Mouse (Mus musculus) 3T3-L1 (cell line): ENCODE measurements at regions not wholly inside any gene's neighbourhood (a gene's known extent, or its start where the extent isn't known, plus 50 kb on each side); places are given as distances from the start of the nearest gene placed in this dataset.

Source experiments
- DNase-seq: peaks from one replicate; pipeline ENCODE4 v3.0.0-alpha.2; 2015; ENCODE audit warnings: low read depth, low spot score

DNA sequence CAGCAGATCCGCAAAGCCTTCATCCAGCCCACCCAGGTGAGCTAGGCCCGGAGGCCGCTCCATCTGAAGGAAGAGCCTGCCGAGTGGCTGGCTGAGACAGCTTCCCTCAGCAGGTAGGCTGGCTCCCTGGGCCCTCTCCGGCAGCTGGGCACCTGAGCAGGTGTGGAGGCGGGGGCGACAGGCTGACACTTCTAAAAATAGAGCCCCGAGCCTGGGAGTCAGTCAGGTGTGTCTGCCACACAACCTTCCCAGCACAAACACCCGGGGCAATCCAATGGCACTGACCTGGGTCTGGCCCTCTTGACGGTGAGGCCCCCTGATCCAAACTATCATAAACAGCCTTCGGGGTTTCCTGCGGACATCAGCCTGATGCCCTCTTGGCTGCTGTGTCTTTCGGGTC, 58.5 kb downstream of the Zfp36l2 start:
- no peak for DNase-seq

DNA sequence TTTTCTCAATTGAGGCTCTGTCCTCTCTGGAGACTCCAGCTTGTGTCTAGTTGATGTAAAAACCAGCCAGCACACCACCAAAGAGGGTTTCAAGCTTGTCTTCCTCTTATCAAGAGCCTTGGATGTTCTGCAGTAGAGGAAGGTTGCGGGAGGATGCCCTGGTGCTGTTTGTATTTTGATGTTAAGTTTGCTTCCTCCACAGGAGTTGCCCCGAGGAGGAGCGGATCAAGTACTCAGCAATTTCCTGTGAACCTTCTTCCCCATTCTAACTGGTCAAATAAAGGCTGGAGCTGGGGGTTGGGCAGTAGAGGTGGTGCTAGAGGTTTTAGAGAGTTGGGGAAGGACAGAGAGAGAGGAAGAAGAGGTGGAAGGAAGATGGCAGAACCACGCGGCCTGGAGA, 59.5 kb downstream of the Zfp36l2 start:
- no peak for DNase-seq

GRCm38 (mm10) chr17:84126168-84126567, 61.6 kb downstream of the Zfp36l2 start:
- DNase-seq = no peak

- no peak for DNase-seq
Observed at GRCm38 (mm10) chr17:84123161-84123560, 64.6 kb downstream of the Zfp36l2 start.

GRCm38 (mm10) chr17:84122486-84123131, 65.1 kb downstream of the Zfp36l2 start:
- no peak for DNase-seq

- no peak for DNase-seq
Observed at GRCm38 (mm10) chr17:84121291-84121690, 66.5 kb downstream of the Zfp36l2 start.

DNA sequence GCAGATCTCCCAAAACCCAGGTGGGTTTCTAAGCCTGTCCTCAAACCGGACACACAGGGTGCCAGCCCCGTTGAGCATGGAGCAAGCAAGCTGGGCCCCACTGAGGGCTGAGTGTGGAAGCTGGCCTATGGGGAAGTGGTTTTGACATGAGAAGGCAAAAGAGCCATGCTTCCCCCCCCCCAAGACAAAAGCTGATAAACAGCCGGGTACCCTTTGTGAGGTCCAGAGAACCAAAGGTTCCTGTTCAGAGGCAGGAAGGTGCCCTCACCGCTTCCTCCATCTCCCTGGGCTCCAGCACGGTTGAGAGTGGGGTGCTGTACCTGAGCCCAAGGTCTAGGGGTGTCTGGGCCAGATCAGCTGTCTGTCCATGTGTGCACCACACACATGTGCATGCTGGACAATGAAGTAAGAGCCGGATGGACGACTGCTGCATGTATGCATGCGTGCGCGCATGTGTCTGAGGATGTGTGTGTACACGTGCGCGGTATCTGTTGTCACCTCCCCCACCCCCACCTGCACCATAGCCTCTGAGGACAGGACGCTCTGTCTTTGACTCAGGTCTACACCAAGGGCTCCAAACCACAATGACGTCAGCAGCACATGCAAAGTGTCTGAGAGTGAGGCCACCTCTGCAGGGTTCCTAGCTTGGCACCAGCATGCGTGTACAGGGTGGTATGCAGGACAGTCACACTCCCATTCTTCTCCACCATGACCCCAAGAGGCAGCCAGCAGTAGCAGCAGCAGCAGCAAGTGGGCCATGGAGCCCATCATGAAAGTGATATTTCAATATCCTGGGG, 68.3 kb downstream of the Zfp36l2 start:
- no peak for DNase-seq

GRCm38 (mm10) chr17:84118781-84119180, 69.0 kb downstream of the Zfp36l2 start:
- DNase-seq = peak; percentile 42

- DNase-seq = no peak
Observed at GRCm38 (mm10) chr17:84118271-84118670, 69.5 kb downstream of the Zfp36l2 start.

DNA sequence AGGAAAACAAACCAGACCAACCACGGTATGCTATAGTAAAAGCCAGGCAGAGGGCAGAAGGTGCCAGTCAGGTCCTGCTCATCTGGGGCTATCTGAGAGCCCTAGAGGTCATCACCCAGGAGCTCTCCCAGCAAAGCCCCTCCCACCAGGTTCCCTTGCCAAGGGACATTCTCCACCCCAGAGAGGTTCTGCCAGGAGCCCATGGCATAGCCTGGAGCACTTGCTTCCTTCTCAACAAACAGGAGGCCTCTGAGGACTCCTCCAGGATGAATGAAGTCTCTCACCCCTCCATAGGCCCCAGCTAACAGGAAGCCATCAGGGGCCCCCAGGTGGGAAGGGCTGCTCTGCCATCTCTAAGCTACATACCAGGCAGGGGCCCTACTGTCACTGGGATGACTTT, 70.0 kb downstream of the Zfp36l2 start:
- DNase-seq = peak; percentile 44

GRCm38 (mm10) chr17:84116340-84117279, 71.1 kb downstream of the Zfp36l2 start:
- DNase-seq = peak; percentile 90

DNA sequence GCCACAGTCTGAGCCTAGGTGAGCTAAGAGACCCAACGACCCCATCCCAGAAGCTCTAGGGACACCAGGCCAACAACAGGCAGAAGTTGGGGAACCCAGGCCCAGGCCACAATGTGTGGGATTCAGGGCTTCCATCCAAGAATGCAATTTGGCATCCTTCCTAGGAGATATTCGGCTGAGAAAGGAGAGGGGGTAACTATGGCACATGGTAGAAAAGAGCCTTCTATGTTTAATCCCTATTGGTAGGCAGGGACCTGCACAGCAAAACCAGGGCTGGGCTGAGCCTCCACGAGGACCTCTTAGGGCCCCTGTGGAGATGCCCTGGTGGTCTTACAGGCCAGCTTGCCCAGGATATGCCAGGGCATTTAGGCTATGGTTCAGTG, 71.8 kb downstream of the Zfp36l2 start:
- DNase-seq = peak; percentile 84

GRCm38 (mm10) chr17:84115133-84115532, 72.6 kb downstream of the Zfp36l2 start:
- DNase-seq = no peak

DNA sequence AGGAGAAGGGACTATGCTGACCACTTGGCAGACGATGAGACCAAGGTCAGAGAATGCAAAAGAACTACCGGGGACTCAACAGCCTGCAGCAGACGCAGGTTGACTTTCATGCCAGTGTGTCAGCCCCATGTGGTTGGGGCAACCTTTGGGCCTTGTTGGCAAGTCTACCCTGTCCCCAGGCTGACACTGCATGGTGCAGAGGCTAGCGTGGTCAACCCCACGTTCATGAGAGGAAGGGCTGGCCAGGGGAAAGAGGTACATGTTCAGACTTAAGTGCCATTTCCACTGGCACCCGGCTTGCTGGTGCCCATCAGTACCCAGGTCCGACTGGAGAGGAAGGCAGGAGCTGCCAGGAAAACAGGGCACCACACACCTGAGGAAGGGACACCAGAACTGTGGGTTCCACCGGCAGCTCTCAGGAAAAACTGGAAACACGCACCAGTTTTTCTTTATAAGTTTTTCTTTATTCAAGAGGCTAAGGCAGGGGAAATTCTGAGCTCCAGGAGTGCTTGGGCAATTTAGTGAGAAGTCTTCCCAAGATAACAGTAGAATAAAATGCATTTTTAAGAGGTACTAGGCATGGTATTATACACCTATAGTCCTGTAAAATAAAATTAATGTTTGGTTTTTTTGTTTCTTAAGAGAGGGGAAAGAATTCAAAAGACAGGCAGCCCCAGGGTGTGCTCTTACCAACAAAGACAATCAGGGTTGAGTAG, 73.3 kb downstream of the Zfp36l2 start:
- DNase-seq = no peak

GRCm38 (mm10) chr17:84113608-84114278, 74.0 kb downstream of the Zfp36l2 start:
- DNase-seq = peak; percentile 76

GRCm38 (mm10) chr17:84112411-84113031, 75.2 kb downstream of the Zfp36l2 start:
- DNase-seq = peak; percentile 99

GRCm38 (mm10) chr17:84111787-84112370, 75.9 kb downstream of the Zfp36l2 start:
- DNase-seq = peak; percentile 75

- DNase-seq = no peak
Observed at GRCm38 (mm10) chr17:84110945-84111344, 76.8 kb downstream of the Zfp36l2 start.

DNA sequence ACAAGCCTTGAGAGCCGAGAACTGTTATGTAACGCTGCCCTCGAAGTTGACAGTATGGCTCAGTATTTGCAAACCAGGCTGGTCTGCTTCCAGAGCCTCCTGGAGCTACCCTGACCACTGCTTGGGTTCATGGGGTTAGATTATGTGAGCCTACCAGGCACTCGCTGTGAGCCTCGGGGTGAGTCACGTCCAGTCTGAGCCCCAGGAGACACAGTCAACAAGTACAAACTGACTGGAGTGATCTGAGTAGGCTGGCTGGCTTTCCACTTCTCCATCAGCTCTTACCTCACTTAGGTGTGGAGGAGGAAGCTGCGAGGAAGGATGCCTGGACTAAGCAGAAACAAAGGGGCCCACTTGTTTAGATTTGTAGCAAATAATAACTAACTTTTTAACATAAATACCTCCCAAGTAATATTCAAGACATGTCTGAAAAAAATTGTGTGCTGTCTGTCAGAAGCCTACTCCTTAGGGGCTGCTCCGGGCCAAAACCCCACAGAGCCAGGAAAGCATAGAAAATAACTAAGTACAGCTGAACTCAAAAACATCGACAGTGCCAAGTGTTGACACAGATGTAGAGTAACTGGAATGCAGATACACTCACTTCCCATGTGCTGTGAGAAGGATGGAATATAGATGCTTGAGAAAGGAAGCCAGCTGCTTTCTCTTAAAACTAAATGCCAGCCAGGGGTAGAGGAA, 77.6 kb downstream of the Zfp36l2 start:
- DNase-seq = peak; percentile 98
